Mouse (Mus musculus) heart, postnatal 0 days (tissue): Measurements from ENCODE around the gene Sectm1a.

Experiments
- CTCF ChIP-seq: IDR thresholded peaks from 2 replicates; pipeline ENCODE4 v1.5.1; 2016; ENCODE audit warnings: antibody characterized with exemption, control low read depth, low read depth
- EP300 ChIP-seq: IDR thresholded peaks from 2 replicates; pipeline ENCODE4 v1.6.1; 2016; ENCODE audit warnings: antibody characterized with exemption, low read depth

- no peak for TF ChIP-seq CTCF
- no peak for TF ChIP-seq EP300
Observed at GRCm38 (mm10) chr11:121056536-121057236, 24.3 kb downstream of the Sectm1a start.
